Mouse (Mus musculus): ENCODE data around the gene Opcml. TPM values are rescaled to one million over a fixed set of nuclear protein-coding genes. Genes with fewer than 3 reads are reported as not detected.

Opcml gene
- polyA plus RNA-seq, 1 experiment from 2014 or later, result not detected

GRCm38 (mm10) chr9:28080694-28081093, 290.1 kb downstream of the Opcml start:
- DNase-seq (ENCODE audit: low read depth, low spot score) (peak; percentile 34), ATAC-seq (peak; percentile 77)
- CTCF ChIA-PET, result interaction anchor here (1.0 to 1.3 kb wide), 3 partner anchors 13 to 324 kb away, joined by 3 read pairs; no protein-coding TSS in a partner anchor
- TF ChIP-seq CTCF (IDR thresholded peaks at IDR 0.05), result no peak
- no peaks in the 10 kb centered on the region for H3K27me3 ChIP-seq
- POLR2A ChIA-PET, result no interaction called here
- in situ Hi-C loops (cut with MboI; ENCODE audit: low pct_unique_long_range_greater_than_20kb), result no loop called here

- ChIA-PET POLR2A (no interaction called here), CTCF (no interaction called here)
- ATAC-seq, result no peak
- H3K27me3 ChIP-seq, result no peaks in the 10 kb centered on the region
- no peak for DNase-seq (ENCODE audit: low read depth, low spot score)
- no peak for TF ChIP-seq CTCF (IDR thresholded peaks at IDR 0.05)
- in situ Hi-C loops (cut with MboI; ENCODE audit: low pct_unique_long_range_greater_than_20kb), result no loop called here
Observed at GRCm38 (mm10) chr9:28083754-28084153, 293.2 kb downstream of the Opcml start.

- no peak for TF ChIP-seq CTCF (IDR thresholded peaks at IDR 0.05)
- ATAC-seq (peak; percentile 27), DNase-seq (ENCODE audit: low read depth, low spot score) (no peak)
- ChIA-PET CTCF (interaction anchor here (1.0 kb wide), 1 partner anchor 9 kb away, joined by 3 read pairs; no protein-coding TSS in a partner anchor), POLR2A (no interaction called here)
- in situ Hi-C loops (cut with MboI; ENCODE audit: low pct_unique_long_range_greater_than_20kb), result no loop called here
- H3K27me3 ChIP-seq, result no peaks in the 10 kb centered on the region
Observed at GRCm38 (mm10) chr9:28084273-28084726, 293.7 kb downstream of the Opcml start.

GRCm38 (mm10) chr9:28091395-28091794, 300.8 kb downstream of the Opcml start:
- no peaks in the 10 kb centered on the region for H3K27me3 ChIP-seq
- in situ Hi-C loops (cut with MboI; ENCODE audit: low pct_unique_long_range_greater_than_20kb), result no loop called here
- ChIA-PET POLR2A (interaction anchor here (0.7 kb wide), 1 partner anchor 264 kb away, joined by 4 read pairs; no protein-coding TSS in a partner anchor), CTCF (no interaction called here)
- DNase-seq (ENCODE audit: low read depth, low spot score), result no peak
- no peak for ATAC-seq
- no peak for TF ChIP-seq CTCF (IDR thresholded peaks at IDR 0.05)

- CTCF ChIA-PET, result no interaction called here
- ATAC-seq (no peak), DNase-seq (ENCODE audit: low read depth, low spot score) (no peak)
- H3K27me3 ChIP-seq, result no peaks in the 10 kb centered on the region
- POLR2A ChIA-PET, result no interaction called here
- in situ Hi-C loops (cut with MboI; ENCODE audit: low pct_unique_long_range_greater_than_20kb), result no loop called here
- no peak for TF ChIP-seq CTCF (IDR thresholded peaks at IDR 0.05)
Observed at GRCm38 (mm10) chr9:28094722-28095121, 304.1 kb downstream of the Opcml start.

GRCm38 (mm10) chr9:28096204-28096603, 305.6 kb downstream of the Opcml start:
- DNase-seq (ENCODE audit: low read depth, low spot score), result no peak
- ATAC-seq, result no peak
- CTCF ChIA-PET, result no interaction called here
- peaks cover 6% of the 10 kb centered on the region for H3K27me3 ChIP-seq
- POLR2A ChIA-PET, result interaction anchor here (0.6 to 0.9 kb wide), 2 partner anchors 11 to 22 kb away, joined by 3 to 4 read pairs; no protein-coding TSS in a partner anchor
- in situ Hi-C loops (cut with MboI; ENCODE audit: low pct_unique_long_range_greater_than_20kb), result no loop called here
- TF ChIP-seq CTCF (IDR thresholded peaks at IDR 0.05), result no peak

- DNase-seq (ENCODE audit: low read depth, low spot score) (no peak), ATAC-seq (no peak)
- POLR2A ChIA-PET, result no interaction called here
- no peak for TF ChIP-seq CTCF (IDR thresholded peaks at IDR 0.05)
- peaks cover 6% of the 10 kb centered on the region for H3K27me3 ChIP-seq
- CTCF ChIA-PET, result no interaction called here
- in situ Hi-C loops (cut with MboI; ENCODE audit: low pct_unique_long_range_greater_than_20kb), result no loop called here
Observed at GRCm38 (mm10) chr9:28101981-28102380, 311.4 kb downstream of the Opcml start.

GRCm38 (mm10) chr9:28121858-28122257, 331.3 kb downstream of the Opcml start:
- DNase-seq (ENCODE audit: low read depth, low spot score), result no peak
- ChIA-PET CTCF (no interaction called here), POLR2A (no interaction called here)
- in situ Hi-C loops (cut with MboI; ENCODE audit: low pct_unique_long_range_greater_than_20kb), result no loop called here
- TF ChIP-seq CTCF (IDR thresholded peaks at IDR 0.05), result no peak
- peaks cover 3% of the 10 kb centered on the region for H3K27me3 ChIP-seq
- ATAC-seq, result no peak

- ATAC-seq (no peak), DNase-seq (ENCODE audit: low read depth, low spot score) (no peak)
- ChIA-PET CTCF (no interaction called here), POLR2A (no interaction called here)
- TF ChIP-seq CTCF (IDR thresholded peaks at IDR 0.05), result no peak
- in situ Hi-C loops (cut with MboI; ENCODE audit: low pct_unique_long_range_greater_than_20kb), result no loop called here
- H3K27me3 ChIP-seq, result peaks cover 8% of the 10 kb centered on the region
Observed at GRCm38 (mm10) chr9:28128735-28129134, 338.2 kb downstream of the Opcml start.

GRCm38 (mm10) chr9:28131521-28131920, 340.9 kb downstream of the Opcml start:
- CTCF ChIA-PET, result no interaction called here
- no peak for TF ChIP-seq CTCF (IDR thresholded peaks at IDR 0.05)
- no peak for ATAC-seq
- no peak for DNase-seq (ENCODE audit: low read depth, low spot score)
- in situ Hi-C loops (cut with MboI; ENCODE audit: low pct_unique_long_range_greater_than_20kb), result no loop called here
- POLR2A ChIA-PET, result no interaction called here
- peaks cover 13% of the 10 kb centered on the region for H3K27me3 ChIP-seq

GRCm38 (mm10) chr9:28136614-28137013, 346.0 kb downstream of the Opcml start:
- ChIA-PET CTCF (interaction anchor here (1.1 kb wide), 1 partner anchor 11 kb away, joined by 6 read pairs; no protein-coding TSS in a partner anchor), POLR2A (no interaction called here)
- in situ Hi-C loops (cut with MboI; ENCODE audit: low pct_unique_long_range_greater_than_20kb), result no loop called here
- DNase-seq (ENCODE audit: low read depth, low spot score) (no peak), ATAC-seq (no peak)
- H3K27me3 ChIP-seq, result peaks cover 15% of the 10 kb centered on the region
- TF ChIP-seq CTCF (IDR thresholded peaks at IDR 0.05), result no peak

GRCm38 (mm10) chr9:28139957-28140597, 349.5 kb downstream of the Opcml start:
- in situ Hi-C loops (cut with MboI; ENCODE audit: low pct_unique_long_range_greater_than_20kb), result no loop called here
- CTCF ChIA-PET, result no interaction called here

More at GRCm38 (mm10) chr9:28139957-28140597, 349.5 kb downstream of the Opcml start:
- ATAC-seq (no peak), DNase-seq (ENCODE audit: low read depth, low spot score) (no peak)
- POLR2A ChIA-PET, result no interaction called here
- TF ChIP-seq CTCF (IDR thresholded peaks at IDR 0.05), result no peak
- H3K27me3 ChIP-seq, result peaks cover 12% of the 10 kb centered on the region

All from Patski (cell line).